Mouse (Mus musculus) megakaryocyte progenitor cell, adult 5-6 weeks (primary cell): ENCODE results near the gene Scg2. TPM values are rescaled to one million over a fixed set of nuclear protein-coding genes. Genes with fewer than 3 reads are reported as not detected.

Experiments
- total RNA-seq, 2 experiments: library from RNA; stranded (forward) in 1 of 2; stranded (reverse) in 1 of 2; fragments of 157-497, 149-512 nt in 1 of 2; fragments of 200-1000 nt in 1 of 2; gene quantifications; 2 replicates each; pipeline versions ENCODE4 v1.2.3 to v1.2.4; 2015 to 2017

The Scg2 gene
- total RNA-seq, 2 experiments from 2014 or later = not detected

Other genes starting within 250 kb of the Scg2 start
- 16.8 and 19.7 TPM in 2 replicates for gene Ap1s3, start 231.9 kb upstream of the Scg2 start, total RNA-seq (2015)
- gene Ap1s3, start 231.9 kb upstream of the Scg2 start, total RNA-seq (2017) = 2.5 and 4.6 TPM in 2 replicates